Mouse (Mus musculus) intestine, embryonic 15.5 days (tissue): ENCODE measurements at regions not wholly inside any gene's neighbourhood (a gene's known extent, or its start where the extent isn't known, plus 50 kb on each side); places are given as distances from the start of the nearest gene placed in this dataset.

Experiments used
- ATAC-seq: fragments of 200-750 bp; cut with Nextera tagmentation; 2 replicates; pipeline ENCODE4 v1.8.0; 2017; ENCODE audit warnings: moderate TSS enrichment, moderate library complexity
- H3K27ac ChIP-seq: fragments of 300-500 bp; sonication (generic); 2 replicates; pipeline ENCODE4 v1.5.1; 2015; ENCODE audit warnings: mild to moderate bottlenecking, inconsistent platforms
- H3K27me3 ChIP-seq: fragments of 300-500 bp; sonication (generic); replicated peaks from 2 replicates; pipeline ENCODE4 v1.6.1; 2015; ENCODE audit warnings: inconsistent platforms
- H3K36me3 ChIP-seq: fragments of 300-500 bp; sonication (generic); 2 replicates; pipeline ENCODE4 v1.6.1; 2015; ENCODE audit warnings: inconsistent platforms
- H3K4me1 ChIP-seq: fragments of 300-500 bp; sonication (generic); replicated peaks from 2 replicates; pipeline ENCODE4 v1.6.1; 2015; ENCODE audit warnings: inconsistent platforms
- H3K4me2 ChIP-seq: fragments of 300-500 bp; sonication (generic); replicated peaks from 2 replicates; pipeline ENCODE4 v1.6.1; 2015; ENCODE audit warnings: mild to moderate bottlenecking, inconsistent platforms
- H3K4me3 ChIP-seq: fragments of 300-500 bp; sonication (generic); replicated peaks from 2 replicates; pipeline ENCODE4 v1.5.1; 2015; ENCODE audit warnings: inconsistent platforms
- H3K9ac ChIP-seq: fragments of 300-500 bp; sonication (generic); 2 replicates; pipeline ENCODE4 v1.6.1; 2015; ENCODE audit warnings: inconsistent platforms
- H3K9me3 ChIP-seq: fragments of 300-500 bp; sonication (generic); 2 replicates; pipeline ENCODE4 v1.6.1; 2016; ENCODE audit warnings: inconsistent platforms
- WGBS: fragments of 180-500 bp; shearing (Covaris S2); methylation state at CpG from one replicate; pipeline ENCODE4 v1.1.7; 2015; 5-methylcytosine and 5-hydroxymethylcytosine counted together

GRCm38 (mm10) chr4:84121442-84121841 is 553.6 kb downstream of the Bnc2 start:
- H3K4me2 ChIP-seq: no peak overlapping the region
- H3K27ac ChIP-seq: no peak overlapping the region
- no peaks in the 10 kb centered on the region for H3K9me3 ChIP-seq
- H3K9ac ChIP-seq: no peak overlapping the region
- H3K27me3 ChIP-seq: no peaks in the 10 kb centered on the region
- H3K4me1 ChIP-seq: peaks cover 10% of the 10 kb centered on the region; the same call in 1 of the 2 replicates
- 76% methylated on average over 10 of the region's 10 CpGs for WGBS
- no peak for ATAC-seq
- no peak overlapping the region for H3K4me3 ChIP-seq
- no peaks in the 10 kb centered on the region for H3K36me3 ChIP-seq

- Histone ChIP-seq H3K9ac (no peak overlapping the region), H3K4me3 (no peak overlapping the region), H3K4me1 (peaks cover 13% of the 10 kb centered on the region; the same call in 1 of the 2 replicates), H3K27me3 (no peaks in the 10 kb centered on the region), H3K36me3 (no peaks in the 10 kb centered on the region), H3K27ac (no peak overlapping the region), H3K4me2 (no peak overlapping the region), H3K9me3 (no peaks in the 10 kb centered on the region)
- ATAC-seq: no peak
- WGBS: 35% methylated on average over 4 of the region's 4 CpGs
Measured at GRCm38 (mm10) chr4:84126400-84126799, 548.7 kb downstream of the Bnc2 start.

GRCm38 (mm10) chr4:84127380-84127779 is 547.7 kb downstream of the Bnc2 start:
- Histone ChIP-seq H3K4me2 (no peak overlapping the region), H3K9ac (no peak overlapping the region), H3K36me3 (no peaks in the 10 kb centered on the region), H3K27me3 (no peaks in the 10 kb centered on the region), H3K4me3 (no peak overlapping the region), H3K4me1 (peaks cover 13% of the 10 kb centered on the region; the same call in 1 of the 2 replicates), H3K9me3 (no peaks in the 10 kb centered on the region), H3K27ac (no peak overlapping the region)
- no peak for ATAC-seq
- WGBS: 49% methylated on average over 2 of the region's 2 CpGs

DNA sequence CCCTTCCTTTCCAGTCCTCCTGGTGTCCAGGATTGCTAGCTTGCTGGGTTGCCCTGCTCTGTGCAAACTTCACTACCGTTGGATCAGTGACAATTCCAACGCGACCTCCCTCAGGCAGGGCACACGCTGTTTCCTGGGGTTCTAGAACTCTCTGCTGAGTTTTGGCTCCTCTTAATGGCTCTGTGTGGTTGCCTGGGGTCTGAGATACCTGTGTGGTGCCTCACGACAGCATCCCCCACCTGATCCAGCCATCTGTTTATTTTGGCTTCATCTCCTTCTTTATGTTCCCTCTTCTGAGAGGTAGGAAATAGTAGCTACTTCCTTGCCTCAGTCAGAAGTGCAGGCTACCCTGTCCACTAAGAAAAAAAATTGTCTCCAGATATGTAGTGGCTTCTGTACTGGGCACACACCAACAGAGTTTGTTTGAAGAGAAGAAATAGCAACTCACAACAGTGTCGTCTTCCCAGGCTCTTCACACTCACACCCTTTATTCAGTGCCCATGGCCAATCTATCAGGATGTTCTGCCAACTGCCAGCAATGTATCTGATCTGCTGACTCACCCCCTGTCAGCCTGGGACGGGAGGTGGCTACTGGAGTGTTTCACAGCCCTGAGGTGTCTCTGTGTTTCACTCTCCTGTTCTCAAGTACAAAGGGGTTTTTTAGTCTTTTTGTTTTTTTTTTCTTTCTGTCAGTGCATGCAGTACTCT is 544.1 kb downstream of the Bnc2 start:
- Histone ChIP-seq H3K4me3 (no peak overlapping the region), H3K4me2 (no peak overlapping the region), H3K27me3 (no peaks in the 10 kb centered on the region), H3K9me3 (no peaks in the 10 kb centered on the region), H3K36me3 (no peaks in the 10 kb centered on the region), H3K27ac (no peak overlapping the region), H3K4me1 (0 out of 2 replicates have a peak, but pooled peaks cover 7% of the 10 kb centered on the region), H3K9ac (no peak overlapping the region)
- ATAC-seq: no peak
- WGBS: 72% methylated on average over 7 of the region's 7 CpGs

GRCm38 (mm10) chr4:84135740-84136139 is 539.3 kb downstream of the Bnc2 start:
- Histone ChIP-seq H3K36me3 (no peaks in the 10 kb centered on the region), H3K4me2 (no peak overlapping the region), H3K27me3 (no peaks in the 10 kb centered on the region), H3K9ac (no peak overlapping the region), H3K4me3 (no peak overlapping the region), H3K9me3 (no peaks in the 10 kb centered on the region), H3K27ac (no peak overlapping the region), H3K4me1 (no peaks in the 10 kb centered on the region)
- ATAC-seq: no peak
- 81% methylated on average over 10 of the region's 10 CpGs for WGBS

DNA sequence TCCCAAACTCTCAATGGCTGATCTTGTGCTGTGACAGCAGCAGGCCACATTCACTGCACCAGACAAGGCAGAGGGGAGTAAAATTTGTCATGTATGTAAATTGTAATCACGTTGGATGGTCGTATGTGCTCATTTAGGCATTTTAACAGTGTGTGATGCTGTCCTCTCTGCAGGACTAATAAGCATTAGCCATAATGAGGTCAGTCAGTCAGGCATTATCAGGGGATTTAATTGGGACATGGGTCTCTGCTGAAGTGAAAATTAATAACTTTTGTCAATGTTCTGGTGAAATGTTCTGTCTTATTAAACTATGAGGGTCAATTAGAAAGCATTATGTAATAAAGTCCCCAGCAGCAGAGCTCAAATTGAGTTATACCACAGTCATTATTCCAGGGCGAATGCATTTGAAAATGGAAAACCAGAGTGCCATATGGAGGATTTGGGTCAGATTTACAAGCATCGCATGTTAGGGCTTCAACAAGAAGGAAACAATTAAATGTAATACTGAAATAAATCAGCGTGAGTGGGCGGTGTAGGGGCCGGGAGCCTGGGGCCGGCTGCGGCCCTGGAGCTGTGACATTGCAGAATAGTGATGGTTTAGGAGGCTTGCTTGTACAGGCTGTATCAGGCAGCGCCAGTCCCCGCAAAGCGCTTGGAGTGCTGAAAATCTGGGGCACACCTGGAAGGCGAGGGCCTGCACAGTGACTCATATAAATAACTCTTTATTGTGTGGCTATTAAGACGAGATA is 537.7 kb downstream of the Bnc2 start:
- no peaks in the 10 kb centered on the region for H3K4me1 ChIP-seq
- H3K36me3 ChIP-seq: no peaks in the 10 kb centered on the region
- H3K4me2 ChIP-seq: no peak overlapping the region
- H3K27me3 ChIP-seq: no peaks in the 10 kb centered on the region
- H3K9me3 ChIP-seq: no peaks in the 10 kb centered on the region
- 55% methylated on average over 14 of the region's 14 CpGs for WGBS
- H3K9ac ChIP-seq: no peak overlapping the region
- H3K4me3 ChIP-seq: no peak overlapping the region
- peak; percentile 53; the same call in 1 of the 2 replicates for ATAC-seq
- no peak overlapping the region for H3K27ac ChIP-seq

GRCm38 (mm10) chr4:84149149-84150050 is 525.7 kb downstream of the Bnc2 start:
- peak; percentile 86 for ATAC-seq
- H3K27me3 ChIP-seq: no peaks in the 10 kb centered on the region
- peaks cover 21% of the 10 kb centered on the region for H3K4me1 ChIP-seq
- H3K9me3 ChIP-seq: no peaks in the 10 kb centered on the region
- no peak overlapping the region for H3K4me2 ChIP-seq
- no peak overlapping the region for H3K9ac ChIP-seq
- 55% methylated on average over 13 of the region's 13 CpGs for WGBS
- H3K4me3 ChIP-seq: no peak overlapping the region
- H3K36me3 ChIP-seq: no peaks in the 10 kb centered on the region
- H3K27ac ChIP-seq: no peak overlapping the region

DNA sequence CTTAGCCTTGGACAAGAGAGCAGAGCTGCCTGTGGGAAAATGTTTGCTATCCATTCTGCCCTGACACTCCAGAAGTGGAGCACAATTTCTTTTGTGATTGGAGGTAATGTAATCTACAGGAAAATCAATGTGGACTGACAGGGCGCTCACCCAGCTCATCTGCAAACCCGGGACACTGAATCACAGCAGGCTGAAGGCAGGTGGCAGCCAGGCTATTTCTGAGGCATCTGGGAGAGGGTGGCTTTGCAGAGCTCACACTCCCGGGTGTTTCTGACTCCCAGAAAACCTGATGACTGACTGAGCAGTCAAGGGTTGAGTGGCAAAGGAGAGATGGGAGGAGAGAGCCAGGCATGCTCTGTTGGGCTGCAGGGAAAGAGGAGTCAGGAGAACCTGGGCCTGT is 524.4 kb downstream of the Bnc2 start:
- Histone ChIP-seq H3K4me2 (no peak overlapping the region), H3K27me3 (no peaks in the 10 kb centered on the region), H3K9me3 (no peaks in the 10 kb centered on the region), H3K4me1 (peaks cover 21% of the 10 kb centered on the region), H3K9ac (no peak overlapping the region), H3K4me3 (no peak overlapping the region), H3K27ac (no peak overlapping the region), H3K36me3 (no peaks in the 10 kb centered on the region)
- ATAC-seq: no peak
- whole genome bisulfite sequencing: 40% methylated on average over 3 of the region's 3 CpGs

DNA sequence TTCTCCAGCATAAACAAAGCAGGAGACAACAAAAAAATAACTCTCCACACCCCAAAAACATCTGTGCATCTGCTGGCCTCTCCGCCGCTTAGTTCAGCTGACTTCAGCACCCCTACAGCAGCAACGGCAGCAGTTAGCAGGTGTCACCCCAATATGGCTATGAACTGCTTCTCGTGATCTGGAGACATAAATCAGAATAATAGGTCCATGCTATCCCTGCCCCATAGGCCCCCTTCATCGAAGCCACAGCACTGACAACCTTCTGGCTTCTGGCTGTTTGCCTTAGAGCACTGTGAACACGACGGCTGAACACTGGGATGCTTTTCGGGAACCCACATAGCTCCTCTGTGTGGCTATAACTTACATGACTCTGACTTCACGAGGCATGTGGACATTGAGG is 523.8 kb downstream of the Bnc2 start:
- H3K9me3 ChIP-seq: no peaks in the 10 kb centered on the region
- no peak overlapping the region for H3K9ac ChIP-seq
- WGBS: 65% methylated on average over 9 of the region's 9 CpGs

DNA sequence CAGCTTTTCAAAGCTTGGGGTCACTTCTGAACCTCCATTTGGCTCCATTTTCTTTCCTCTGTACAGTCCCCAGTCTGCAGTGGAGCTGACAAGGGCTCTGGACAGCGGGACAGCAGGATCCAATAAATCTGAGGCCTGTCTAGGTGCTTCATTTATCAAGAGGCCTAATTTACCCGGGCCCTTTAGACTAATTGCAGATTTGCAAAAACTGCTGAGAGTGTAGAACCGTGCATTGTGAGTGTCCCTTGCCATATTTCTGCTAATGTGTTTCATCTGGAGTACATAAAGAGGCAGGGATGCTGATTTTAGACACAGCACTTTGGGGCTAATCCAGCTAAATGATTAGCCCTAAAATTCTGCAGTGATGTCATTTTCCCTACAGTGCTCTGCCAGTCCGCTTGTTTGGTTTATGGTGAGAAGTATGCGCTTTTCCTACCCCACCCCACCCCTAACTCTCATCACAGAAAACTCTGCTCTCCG is 523.1 kb downstream of the Bnc2 start:
- 29% methylated on average over 6 of the region's 6 CpGs for WGBS
- Histone ChIP-seq H3K9me3 (no peaks in the 10 kb centered on the region), H3K27me3 (no peaks in the 10 kb centered on the region), H3K36me3 (no peaks in the 10 kb centered on the region), H3K27ac (peak overlapping the region; percentile 19; the same call in 1 of the 2 replicates), H3K4me2 (no peak overlapping the region), H3K4me1 (peaks cover 21% of the 10 kb centered on the region), H3K9ac (no peak overlapping the region), H3K4me3 (no peak overlapping the region)
- no peak for ATAC-seq

More for the DNA sequence above, 523.8 kb downstream of the Bnc2 start:
- Histone ChIP-seq H3K4me3 (no peak overlapping the region), H3K4me2 (no peak overlapping the region), H3K27me3 (no peaks in the 10 kb centered on the region), H3K36me3 (no peaks in the 10 kb centered on the region), H3K4me1 (peaks cover 21% of the 10 kb centered on the region), H3K27ac (peak overlapping the region; percentile 19; the same call in 1 of the 2 replicates)
- no peak for ATAC-seq

GRCm38 (mm10) chr4:84153571-84153970 is 521.5 kb downstream of the Bnc2 start:
- no peak overlapping the region for H3K9ac ChIP-seq
- no peak for ATAC-seq
- no peaks in the 10 kb centered on the region for H3K36me3 ChIP-seq

More at GRCm38 (mm10) chr4:84153571-84153970, 521.5 kb downstream of the Bnc2 start:
- no peaks in the 10 kb centered on the region for H3K9me3 ChIP-seq
- no peaks in the 10 kb centered on the region for H3K27me3 ChIP-seq
- H3K4me2 ChIP-seq: no peak overlapping the region
- no peak overlapping the region for H3K27ac ChIP-seq
- H3K4me1 ChIP-seq: peaks cover 21% of the 10 kb centered on the region
- WGBS: 85% methylated on average over 9 of the region's 9 CpGs
- no peak overlapping the region for H3K4me3 ChIP-seq
